Mouse (Mus musculus) heart, embryonic 12.5 days (tissue): ENCODE data around the gene Sla2. TPM values are rescaled to one million over a fixed set of nuclear protein-coding genes. Genes with fewer than 3 reads are reported as not detected.
"Not testable (repeated sequence)": the region's sequence is repeated elsewhere in the genome, so short reads cannot be mapped to it uniquely, and the experiment has no call there.

Source experiments
- ATAC-seq: fragments of 200-750 bp; cut with Nextera tagmentation; 2 replicates; pipeline ENCODE4 v1.8.0; 2017; ENCODE audit warnings: moderate TSS enrichment, moderate library complexity; ENCODE audit not compliant: insufficient number of reproducible peaks, low FRiP score
- H3K27ac ChIP-seq: fragments of 300-500 bp; sonication (generic); 2 replicates; pipeline ENCODE4 v1.5.1; 2016; ENCODE audit warnings: mild to moderate bottlenecking, moderate library complexity; ENCODE audit not compliant: poor library complexity, severe bottlenecking
- H3K27me3 ChIP-seq: fragments of 300-500 bp; sonication (generic); replicated peaks from 2 replicates; pipeline ENCODE4 v1.6.1; 2016; ENCODE audit warnings: mild to moderate bottlenecking, moderate library complexity
- H3K36me3 ChIP-seq: fragments of 300-500 bp; sonication (generic); 2 replicates; pipeline ENCODE4 v1.6.1; 2016; ENCODE audit warnings: mild to moderate bottlenecking, moderate library complexity
- H3K4me1 ChIP-seq: fragments of 300-500 bp; sonication (generic); replicated peaks from 2 replicates; pipeline ENCODE4 v1.6.1; 2016; ENCODE audit warnings: mild to moderate bottlenecking
- H3K4me2 ChIP-seq: fragments of 300-500 bp; sonication (generic); 2 replicates; pipeline ENCODE4 v1.6.1; 2016; ENCODE audit warnings: mild to moderate bottlenecking, moderate library complexity
- H3K4me3 ChIP-seq: fragments of 300-500 bp; sonication (generic); 2 replicates; pipeline ENCODE4 v1.5.1; 2016; ENCODE audit warnings: mild to moderate bottlenecking
- H3K9ac ChIP-seq: fragments of 300-500 bp; sonication (generic); 2 replicates; pipeline ENCODE4 v1.6.1; 2016; ENCODE audit warnings: mild to moderate bottlenecking, moderate library complexity
- H3K9me3 ChIP-seq: fragments of 300-500 bp; sonication (generic); replicated peaks from 2 replicates; pipeline ENCODE4 v1.6.1; 2016; ENCODE audit warnings: mild to moderate bottlenecking, moderate library complexity
- WGBS: fragments of 180-500 bp; shearing (Covaris S2); methylation state at CpG from one replicate; pipeline ENCODE4 v1.1.7; 2016; 5-methylcytosine and 5-hydroxymethylcytosine counted together
- polyA plus RNA-seq: library from polyadenylated mRNA; unstranded; fragments of >200 nt; fragmentation: Nextera tagmentation; extraction: Ambion mirVana; gene quantifications from 2 replicates; pipeline ENCODE4 v1.2.1, GENCODE M21; 2016

Gene Sla2
- polyA plus RNA-seq, 1 experiment from 2014 or later = 0.55 TPM

DNA sequence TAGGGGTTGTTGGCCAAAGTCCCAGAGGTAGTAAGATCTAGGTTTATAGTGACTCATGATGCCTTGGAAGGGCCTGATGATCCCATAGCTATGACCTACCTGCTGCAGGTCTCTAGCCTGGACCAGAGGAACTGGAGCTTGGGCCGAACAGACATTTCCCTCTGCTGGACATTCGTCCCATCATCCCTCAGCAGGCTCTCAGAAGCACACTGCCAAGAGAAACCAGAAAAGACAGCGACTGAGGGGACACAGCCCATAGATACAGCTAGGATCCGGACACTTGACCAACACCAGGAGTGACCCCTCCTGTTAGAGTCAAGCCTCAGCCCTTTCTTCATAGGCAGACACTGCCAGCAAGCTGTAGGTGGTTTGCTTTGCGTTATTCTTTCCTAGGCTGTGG is 36.1 kb upstream of the Sla2 start:
- Histone ChIP-seq H3K4me1 (peaks cover 15% of the 10 kb centered on the region), H3K9me3 (no peaks in the 10 kb centered on the region), H3K4me2 (no peak overlapping the region), H3K27me3 (no peaks in the 10 kb centered on the region), H3K4me3 (no peak overlapping the region), H3K27ac (no peak overlapping the region), H3K9ac (no peak overlapping the region), H3K36me3 (peaks cover 6% of the 10 kb centered on the region; the same call in 1 of the 2 replicates)
- ATAC-seq = no peak
- WGBS = 81% methylated on average over 5 of the region's 5 CpGs

GRCm38 (mm10) chr2:156919796-156920195 is 32.8 kb upstream of the Sla2 start:
- no peak overlapping the region for H3K4me3 ChIP-seq
- ATAC-seq = no peak
- H3K4me1 ChIP-seq = peaks cover 8% of the 10 kb centered on the region
- 51% methylated on average over 2 of the region's 2 CpGs for WGBS
- no peak overlapping the region for H3K4me2 ChIP-seq
- peaks cover 4% of the 10 kb centered on the region; the same call in 1 of the 2 replicates for H3K9me3 ChIP-seq
- H3K9ac ChIP-seq = no peak overlapping the region
- H3K27ac ChIP-seq = no peak overlapping the region
- no peaks in the 10 kb centered on the region for H3K36me3 ChIP-seq
- H3K27me3 ChIP-seq = no peaks in the 10 kb centered on the region

GRCm38 (mm10) chr2:156919191-156919590 is 32.2 kb upstream of the Sla2 start:
- WGBS = 80% methylated on average over 11 of the region's 11 CpGs

GRCm38 (mm10) chr2:156918562-156918961 is 31.6 kb upstream of the Sla2 start:
- no peak overlapping the region for H3K27ac ChIP-seq
- no peak for ATAC-seq
- WGBS = 55% methylated on average over 4 of the region's 4 CpGs

More at GRCm38 (mm10) chr2:156919191-156919590, 32.2 kb upstream of the Sla2 start:
- not testable (repeated sequence) for H3K36me3 ChIP-seq, H3K4me1 ChIP-seq, H3K9ac ChIP-seq, H3K4me3 ChIP-seq, H3K9me3 ChIP-seq, H3K4me2 ChIP-seq, ATAC-seq, H3K27ac ChIP-seq, H3K27me3 ChIP-seq

GRCm38 (mm10) chr2:156916419-156917125 is 29.6 kb upstream of the Sla2 start:
- no peak overlapping the region for H3K27ac ChIP-seq
- no peaks in the 10 kb centered on the region for H3K36me3 ChIP-seq
- H3K9me3 ChIP-seq = peaks cover 4% of the 10 kb centered on the region; the same call in 1 of the 2 replicates
- ATAC-seq = no peak
- H3K4me3 ChIP-seq = no peak overlapping the region
- H3K27me3 ChIP-seq = no peaks in the 10 kb centered on the region
- 86% methylated on average over 3 of the region's 3 CpGs for WGBS
- H3K4me2 ChIP-seq = no peak overlapping the region
- peaks cover 7% of the 10 kb centered on the region for H3K4me1 ChIP-seq
- H3K9ac ChIP-seq = no peak overlapping the region

More at GRCm38 (mm10) chr2:156918562-156918961, 31.6 kb upstream of the Sla2 start:
- H3K4me3 ChIP-seq = no peak overlapping the region
- peaks cover 4% of the 10 kb centered on the region for H3K4me1 ChIP-seq
- H3K36me3 ChIP-seq = no peaks in the 10 kb centered on the region
- no peak overlapping the region for H3K4me2 ChIP-seq
- peaks cover 4% of the 10 kb centered on the region; the same call in 1 of the 2 replicates for H3K9me3 ChIP-seq
- no peak overlapping the region for H3K9ac ChIP-seq
- H3K27me3 ChIP-seq = no peaks in the 10 kb centered on the region

DNA sequence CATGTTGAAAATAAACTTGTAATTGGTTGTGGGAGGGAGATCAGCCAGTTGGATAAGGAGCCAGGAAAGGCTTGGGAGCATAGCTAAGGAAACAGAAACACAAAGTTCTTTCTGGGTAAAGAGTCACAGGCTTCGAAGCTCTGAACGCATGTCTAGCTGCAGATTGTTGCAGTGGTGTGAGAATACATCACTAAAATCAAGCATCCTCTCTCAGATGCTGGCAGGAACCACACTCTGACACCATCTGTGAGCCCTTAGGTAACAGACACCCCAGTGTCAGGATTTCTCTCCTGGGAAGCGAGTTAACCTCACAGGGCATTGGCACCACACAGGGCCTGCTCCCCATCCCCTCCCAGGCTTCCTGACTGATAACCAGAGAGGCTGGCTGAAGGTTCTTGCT is 28.6 kb upstream of the Sla2 start:
- no peaks in the 10 kb centered on the region for H3K36me3 ChIP-seq
- H3K4me3 ChIP-seq = no peak overlapping the region
- peaks cover 4% of the 10 kb centered on the region; the same call in 1 of the 2 replicates for H3K9me3 ChIP-seq
- no peak overlapping the region for H3K9ac ChIP-seq
- peaks cover 7% of the 10 kb centered on the region for H3K4me1 ChIP-seq
- no peak overlapping the region for H3K27ac ChIP-seq
- H3K27me3 ChIP-seq = no peaks in the 10 kb centered on the region
- WGBS = 43% methylated on average over 3 of the region's 3 CpGs
- ATAC-seq = no peak; the same call in 1 of the 2 replicates
- no peak overlapping the region for H3K4me2 ChIP-seq

GRCm38 (mm10) chr2:156913191-156913590 is 26.2 kb upstream of the Sla2 start:
- Histone ChIP-seq H3K9me3 (peaks cover 4% of the 10 kb centered on the region; the same call in 1 of the 2 replicates), H3K27ac (no peak overlapping the region), H3K9ac (no peak overlapping the region), H3K36me3 (no peaks in the 10 kb centered on the region), H3K4me3 (no peak overlapping the region), H3K4me2 (no peak overlapping the region), H3K4me1 (peaks cover 7% of the 10 kb centered on the region), H3K27me3 (no peaks in the 10 kb centered on the region)
- 56% methylated on average over 5 of the region's 5 CpGs for WGBS
- ATAC-seq = no peak

- not testable (repeated sequence) for H3K4me3 ChIP-seq, H3K36me3 ChIP-seq, H3K9me3 ChIP-seq, H3K27me3 ChIP-seq, ATAC-seq, H3K4me2 ChIP-seq, H3K4me1 ChIP-seq, H3K27ac ChIP-seq, H3K9ac ChIP-seq
- 26% methylated on average over 4 of the region's 4 CpGs for WGBS
These were observed 18.9 kb upstream of the Sla2 start for GRCm38 (mm10) chr2:156905931-156906330.

DNA sequence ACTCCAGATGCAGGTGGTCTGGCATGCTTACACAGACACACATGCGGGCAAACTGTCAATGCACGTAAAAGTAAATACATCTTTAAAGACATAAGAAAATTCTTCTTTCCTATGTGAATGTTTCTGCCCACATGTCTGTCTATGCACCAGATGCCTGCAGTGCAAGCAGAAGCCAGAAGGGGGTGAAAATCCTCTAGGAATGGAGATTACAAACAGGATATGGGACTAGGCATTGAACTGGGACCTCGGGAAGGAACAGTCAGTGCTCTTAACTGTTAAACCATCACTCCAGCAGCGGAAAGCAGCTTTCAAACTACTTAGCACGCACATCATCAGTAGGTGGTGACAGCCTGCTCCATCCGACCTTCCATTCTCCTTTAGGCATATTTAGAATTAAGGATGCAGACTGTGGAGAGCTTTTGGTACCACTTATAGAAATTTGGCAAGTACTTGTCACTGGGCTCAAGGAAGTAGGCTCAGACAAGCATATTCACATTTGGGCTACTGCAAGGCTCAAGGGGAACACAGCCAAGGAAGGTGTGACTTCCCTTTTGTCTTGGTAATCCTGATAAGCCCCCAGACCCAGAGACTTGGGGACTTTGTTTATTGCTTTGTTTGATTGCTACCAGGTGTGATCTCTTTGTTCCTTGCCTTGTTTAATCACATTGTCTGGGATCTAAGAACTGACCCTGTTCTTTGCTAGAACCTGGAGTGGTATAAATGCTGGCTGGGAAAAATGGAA is 18.2 kb upstream of the Sla2 start:
- H3K27ac ChIP-seq = no peak overlapping the region
- H3K36me3 ChIP-seq = no peaks in the 10 kb centered on the region
- H3K4me3 ChIP-seq = no peak overlapping the region
- H3K4me1 ChIP-seq = no peaks in the 10 kb centered on the region
- H3K27me3 ChIP-seq = no peaks in the 10 kb centered on the region
- WGBS = 17% methylated on average over 6 of the region's 6 CpGs
- H3K4me2 ChIP-seq = no peak overlapping the region
- no peak for ATAC-seq
- H3K9me3 ChIP-seq = no peaks in the 10 kb centered on the region
- H3K9ac ChIP-seq = no peak overlapping the region

DNA sequence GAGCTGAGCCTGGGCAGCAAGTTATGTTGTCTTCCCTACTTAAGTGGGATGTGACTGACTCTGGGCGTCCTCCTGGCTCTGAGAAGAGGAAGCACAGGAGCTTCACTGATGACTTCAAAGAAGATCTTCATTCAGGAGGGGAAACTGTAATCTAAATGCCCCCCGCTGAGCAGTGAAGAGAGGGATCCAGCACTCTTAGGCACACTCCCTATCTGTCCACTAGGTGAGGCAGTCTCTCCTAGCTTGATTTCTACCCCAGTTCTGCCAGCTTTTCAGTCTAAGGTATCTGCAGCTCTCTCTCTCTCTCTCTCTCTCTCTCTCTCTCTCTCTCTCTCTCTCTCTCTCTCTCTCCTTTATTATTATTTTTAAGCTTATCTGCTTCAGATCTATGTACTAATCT is 16.4 kb upstream of the Sla2 start:
- Histone ChIP-seq H3K4me2 (no peak overlapping the region), H3K27me3 (no peaks in the 10 kb centered on the region), H3K4me3 (no peak overlapping the region), H3K4me1 (peaks cover 5% of the 10 kb centered on the region), H3K9ac (no peak overlapping the region), H3K27ac (no peak overlapping the region), H3K9me3 (no peaks in the 10 kb centered on the region), H3K36me3 (no peaks in the 10 kb centered on the region)
- 33% methylated on average over 2 of the region's 2 CpGs for WGBS
- ATAC-seq = no peak

DNA sequence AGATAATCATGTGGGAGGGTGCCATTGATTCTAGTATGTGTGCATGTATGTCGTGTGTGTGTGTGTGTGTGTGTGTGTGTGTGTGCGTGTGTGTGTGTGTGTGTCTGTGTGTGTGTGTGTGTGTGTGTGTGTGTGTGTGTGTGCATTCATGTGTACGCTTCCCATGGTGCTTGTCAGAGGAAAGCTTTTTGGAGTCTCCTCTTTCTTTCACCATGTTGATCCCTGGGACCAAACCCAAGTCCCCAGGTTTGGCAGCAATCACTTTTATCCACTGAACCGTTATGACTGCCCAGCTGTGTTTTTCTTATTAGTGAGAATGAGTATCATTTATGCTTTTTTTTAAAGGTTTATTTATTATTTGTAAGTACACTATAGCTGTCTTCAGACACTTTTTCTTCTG is 15.4 kb upstream of the Sla2 start:
- H3K27me3 ChIP-seq, H3K9me3 ChIP-seq, H3K27ac ChIP-seq, H3K4me3 ChIP-seq, H3K36me3 ChIP-seq, ATAC-seq, H3K4me2 ChIP-seq, H3K9ac ChIP-seq: not testable (repeated sequence)
- peaks cover 13% of the 10 kb centered on the region for H3K4me1 ChIP-seq
- WGBS = 83% methylated on average over 3 of the region's 4 CpGs
